21 mouse cellular contexts compared by ENCODE assay signal in genomic region chr2:143801097-143801496, GRCm38 (mm10).
A peak's percentile ranks its signal among the peaks of the same experiment; 100 is the strongest.
DNase-seq lines count a peak whose midpoint lies in the region; ATAC-seq lines count a peak whose summit lies in the region.
"Had no signal": no experiment of that assay in that cellular context is flagged by ENCODE, and none has a peak within 500 bp of the region (broad histone marks: within the 10 kb centered on the region; RNA-seq: fewer than 3 reads in every experiment).

No protein-coding gene starts in this region.

- no peaks in the 10 kb centered on the region for H3K27me3 ChIP-seq in embryonic facial prominence, embryonic 11.5 days (ENCODE audit: control insufficient read depth, insufficient read depth, low read length)
- no peaks in the 10 kb centered on the region for H3K27me3 ChIP-seq in embryonic facial prominence, embryonic 10.5 days (replicated peaks; ENCODE audit: low read depth, poor library complexity, severe bottlenecking)
- H3K27me3 ChIP-seq in heart, embryonic 10.5 days (ENCODE audit: insufficient read depth, poor library complexity, severe bottlenecking), result no peaks in the 10 kb centered on the region
- no peaks in the 10 kb centered on the region for H3K27me3 ChIP-seq in embryonic facial prominence, embryonic 14.5 days (replicated peaks; ENCODE audit: control insufficient read depth, insufficient read depth, low read length)
- no peaks in the 10 kb centered on the region for H3K27me3 ChIP-seq in hindbrain, embryonic 11.5 days (ENCODE audit: control insufficient read depth, insufficient read depth, low read length)
- H3K27me3 ChIP-seq: embryonic facial prominence, embryonic 13.5 days; forebrain, embryonic 13.5 days; forebrain, embryonic 15.5 days had no signal

- H3K9ac ChIP-seq in embryonic facial prominence, embryonic 11.5 days (replicated peaks; ENCODE audit: low read length), result no peak overlapping the region
- H3K9ac ChIP-seq in embryonic facial prominence, embryonic 14.5 days (ENCODE audit: low read depth, low read length), result no peak overlapping the region
- no peak overlapping the region for H3K9ac ChIP-seq in hindbrain, embryonic 11.5 days (ENCODE audit: low read depth, low read length)
- H3K9ac ChIP-seq: embryonic facial prominence, embryonic 13.5 days; forebrain, embryonic 13.5 days; forebrain, embryonic 15.5 days; forebrain, postnatal 0 days had no signal

- H3K4me2 ChIP-seq in embryonic facial prominence, embryonic 11.5 days (ENCODE audit: low read depth, low read length), result no peak overlapping the region
- H3K4me2 ChIP-seq in embryonic facial prominence, embryonic 14.5 days (ENCODE audit: low read depth, low read length), result no peak overlapping the region
- no peak overlapping the region for H3K4me2 ChIP-seq in hindbrain, embryonic 11.5 days (replicated peaks; ENCODE audit: low read depth, low read length)
- H3K4me2 ChIP-seq: embryonic facial prominence, embryonic 13.5 days; forebrain, embryonic 13.5 days; forebrain, embryonic 15.5 days had no signal

- peak; percentile 28 for DNase-seq in embryonic facial prominence, embryonic 11.5 days (ENCODE audit: low spot score)
- DNase-seq in embryonic facial prominence, embryonic 10.5 days (ENCODE audit: low spot score), result no peak
- peak; percentile 66 for DNase-seq in heart, embryonic 10.5 days (ENCODE audit: low spot score)
- DNase-seq in heart, postnatal 10 days, result no peak
- peak; percentile 20 for DNase-seq in embryonic facial prominence, embryonic 14.5 days (ENCODE audit: low spot score)
- DNase-seq in forelimb bud, embryonic 11.5 days (ENCODE audit: low read depth, low spot score), result peak; percentile 11
- DNase-seq in urinary bladder, adult 18-20 months (ENCODE audit: low spot score in 2 of 2), result no peak
- DNase-seq in hindbrain, embryonic 11.5 days (ENCODE audit: low spot score), result no peak
- DNase-seq: adrenal gland, adult 2 months; adrenal gland, postnatal 10 days; adrenal gland, postnatal 25 days; cerebellum, adult 11 months; cerebellum, adult 18-20 months; cerebellum, adult 8-10 months; cerebellum, adult 9-11 months; cerebellum, postnatal 14 days; cerebellum, postnatal 36 days; forebrain, postnatal 0 days had no signal

- no peak overlapping the region for H3K27ac ChIP-seq in embryonic facial prominence, embryonic 11.5 days (replicated peaks; ENCODE audit: low read depth, low read length)
- no peak overlapping the region for H3K27ac ChIP-seq in embryonic facial prominence, embryonic 10.5 days (replicated peaks)
- no peak overlapping the region for H3K27ac ChIP-seq in heart, embryonic 10.5 days
- no peak overlapping the region for H3K27ac ChIP-seq in embryonic facial prominence, embryonic 14.5 days (replicated peaks; ENCODE audit: low read depth, low read length)
- no peak overlapping the region for H3K27ac ChIP-seq in hindbrain, embryonic 11.5 days (ENCODE audit: low read depth, low read length)
- H3K27ac ChIP-seq: embryonic facial prominence, embryonic 13.5 days; forebrain, embryonic 13.5 days; forebrain, embryonic 15.5 days had no signal

- ATAC-seq in embryonic facial prominence, embryonic 11.5 days (replicated peaks; ENCODE audit: insufficient number of reproducible peaks, low FRiP score, low TSS enrichment, low read depth), result no peak
- ATAC-seq in embryonic facial prominence, embryonic 14.5 days (ENCODE audit: low read depth), result no peak
- no peak for ATAC-seq in hindbrain, embryonic 11.5 days (ENCODE audit: low FRiP score)
- ATAC-seq: forebrain, embryonic 13.5 days; forebrain, embryonic 15.5 days; forebrain, postnatal 0 days had no signal

- no peaks in the 10 kb centered on the region for H3K36me3 ChIP-seq in embryonic facial prominence, embryonic 11.5 days (replicated peaks; ENCODE audit: control insufficient read depth, insufficient read depth, low read depth, low read length)
- no peaks in the 10 kb centered on the region for H3K36me3 ChIP-seq in embryonic facial prominence, embryonic 10.5 days (replicated peaks)
- no peaks in the 10 kb centered on the region for H3K36me3 ChIP-seq in heart, embryonic 10.5 days
- H3K36me3 ChIP-seq in embryonic facial prominence, embryonic 14.5 days (ENCODE audit: control insufficient read depth, insufficient read depth, low read length), result no peaks in the 10 kb centered on the region
- no peaks in the 10 kb centered on the region for H3K36me3 ChIP-seq in hindbrain, embryonic 11.5 days (ENCODE audit: control insufficient read depth, insufficient read depth, low read length)
- H3K36me3 ChIP-seq: embryonic facial prominence, embryonic 13.5 days; forebrain, embryonic 15.5 days had no signal

- WGBS in embryonic facial prominence, embryonic 11.5 days, result 51% methylated on average over 5 of the region's 5 CpGs
- 68% methylated on average over 5 of the region's 5 CpGs for WGBS in embryonic facial prominence, embryonic 10.5 days
- WGBS in heart, embryonic 10.5 days, result 81% methylated on average over 5 of the region's 5 CpGs
- 41% methylated on average over 5 of the region's 5 CpGs for WGBS in embryonic facial prominence, embryonic 14.5 days
- WGBS in hindbrain, embryonic 11.5 days, result 79% methylated on average over 5 of the region's 5 CpGs

- intact Hi-C loops in heart, postnatal 10 days (cut with DNase I), result no loop called here

- H3K9me3 ChIP-seq in embryonic facial prominence, embryonic 11.5 days (replicated peaks; ENCODE audit: control insufficient read depth, low read length), result no peaks in the 10 kb centered on the region
- no peaks in the 10 kb centered on the region for H3K9me3 ChIP-seq in embryonic facial prominence, embryonic 10.5 days
- no peaks in the 10 kb centered on the region for H3K9me3 ChIP-seq in heart, embryonic 10.5 days
- H3K9me3 ChIP-seq in embryonic facial prominence, embryonic 14.5 days (ENCODE audit: control insufficient read depth, low read length), result no peaks in the 10 kb centered on the region
- H3K9me3 ChIP-seq in hindbrain, embryonic 11.5 days (ENCODE audit: control insufficient read depth, low read length), result no peaks in the 10 kb centered on the region
- H3K9me3 ChIP-seq: embryonic facial prominence, embryonic 13.5 days; forebrain, embryonic 13.5 days; forebrain, embryonic 15.5 days had no signal

- no peak overlapping the region for H3K4me3 ChIP-seq in embryonic facial prominence, embryonic 11.5 days (ENCODE audit: low read depth, low read length)
- no peak overlapping the region for H3K4me3 ChIP-seq in embryonic facial prominence, embryonic 10.5 days
- H3K4me3 ChIP-seq in heart, embryonic 10.5 days, result no peak overlapping the region
- H3K4me3 ChIP-seq in embryonic facial prominence, embryonic 14.5 days (ENCODE audit: low read depth, low read length), result no peak overlapping the region
- no peak overlapping the region for H3K4me3 ChIP-seq in hindbrain, embryonic 11.5 days (ENCODE audit: low read depth, low read length)
- H3K4me3 ChIP-seq: embryonic facial prominence, embryonic 13.5 days; forebrain, embryonic 13.5 days; forebrain, embryonic 15.5 days had no signal

- H3K4me1 ChIP-seq in embryonic facial prominence, embryonic 11.5 days (ENCODE audit: control insufficient read depth, insufficient read depth, low read length), result no peaks in the 10 kb centered on the region
- H3K4me1 ChIP-seq in embryonic facial prominence, embryonic 10.5 days, result no peaks in the 10 kb centered on the region
- H3K4me1 ChIP-seq in heart, embryonic 10.5 days, result peaks cover 2% of the 10 kb centered on the region; the same call in 1 of the 2 replicates
- no peaks in the 10 kb centered on the region for H3K4me1 ChIP-seq in embryonic facial prominence, embryonic 14.5 days (ENCODE audit: control insufficient read depth, insufficient read depth, low read length)
- H3K4me1 ChIP-seq in hindbrain, embryonic 11.5 days (replicated peaks; ENCODE audit: control insufficient read depth, insufficient read depth, low read length), result no peaks in the 10 kb centered on the region
- H3K4me1 ChIP-seq: embryonic facial prominence, embryonic 13.5 days; forebrain, embryonic 13.5 days; forebrain, embryonic 15.5 days had no signal

Comparison
In these comparisons a context has a peak if more than half of its experiments do, and no peak if none do; other contexts are left out.
1. DNase-seq: peak in embryonic facial prominence, embryonic 11.5 days (single experiment), heart, embryonic 10.5 days (single experiment), embryonic facial prominence, embryonic 14.5 days (single experiment) and forelimb bud, embryonic 11.5 days (single experiment); none in embryonic facial prominence, embryonic 10.5 days (single experiment), heart, postnatal 10 days (0 of 2), urinary bladder, adult 18-20 months (0 of 2) and hindbrain, embryonic 11.5 days (single experiment).